Mouse (Mus musculus) cortical plate, adult 2 months (tissue): ENCODE measurements at regions not wholly inside any gene's neighbourhood (a gene's known extent, or its start where the extent isn't known, plus 50 kb on each side); places are given as distances from the start of the nearest gene placed in this dataset.

Experiments used
- H3K27ac ChIP-seq: fragments of 200-500 bp; 2 replicates; pipeline ENCODE4 v1.5.1; 2012; ENCODE audit warnings: low read length, control low read depth, inconsistent platforms; ENCODE audit not compliant: insufficient read depth
- H3K4me1 ChIP-seq: fragments of 200-500 bp; 2 replicates; pipeline ENCODE4 v1.6.1; 2011; ENCODE audit warnings: low read length; ENCODE audit not compliant: control insufficient read depth, insufficient read depth
- H3K4me3 ChIP-seq: fragments of 200-500 bp; 2 replicates; pipeline ENCODE4 v1.5.1; 2011; ENCODE audit warnings: mild to moderate bottlenecking, low read length, control low read depth; ENCODE audit not compliant: insufficient read depth
- CTCF ChIP-seq: fragments of 200-500 bp; IDR thresholded peaks from 2 replicates; pipeline ENCODE4 v1.5.1; 2011; ENCODE audit warnings: mild to moderate bottlenecking, control low read depth, low read length; ENCODE audit not compliant: insufficient read depth; ENCODE audit errors: extremely low read depth
- POLR2A ChIP-seq: fragments of 200-500 bp; IDR thresholded peaks from 2 replicates; pipeline ENCODE4 v1.6.1; 2011; ENCODE audit warnings: mild to moderate bottlenecking, low read length, control low read depth; ENCODE audit not compliant: insufficient read depth; ENCODE audit errors: extremely low read depth

DNA sequence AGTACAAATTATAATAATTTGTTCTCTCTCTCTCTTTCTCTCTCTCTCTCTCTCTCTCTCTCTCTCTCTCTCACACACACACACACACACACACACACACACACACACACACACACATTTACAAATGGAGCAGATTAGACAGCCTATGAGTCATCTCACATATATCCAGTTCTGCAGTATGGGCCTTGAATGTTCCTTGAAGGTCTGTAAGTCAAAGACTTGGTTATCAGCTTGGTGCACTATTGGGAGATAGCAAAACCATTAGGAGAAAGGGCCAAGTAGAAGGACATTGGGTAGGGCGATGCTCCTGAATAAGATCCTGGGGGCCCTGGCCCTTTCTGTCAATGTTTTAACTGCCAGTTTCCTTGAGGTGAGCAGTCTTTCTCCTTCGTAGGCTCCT is 145.1 kb upstream of the Trib2 start:
- TF ChIP-seq CTCF = no peak
- no peak for TF ChIP-seq POLR2A

DNA sequence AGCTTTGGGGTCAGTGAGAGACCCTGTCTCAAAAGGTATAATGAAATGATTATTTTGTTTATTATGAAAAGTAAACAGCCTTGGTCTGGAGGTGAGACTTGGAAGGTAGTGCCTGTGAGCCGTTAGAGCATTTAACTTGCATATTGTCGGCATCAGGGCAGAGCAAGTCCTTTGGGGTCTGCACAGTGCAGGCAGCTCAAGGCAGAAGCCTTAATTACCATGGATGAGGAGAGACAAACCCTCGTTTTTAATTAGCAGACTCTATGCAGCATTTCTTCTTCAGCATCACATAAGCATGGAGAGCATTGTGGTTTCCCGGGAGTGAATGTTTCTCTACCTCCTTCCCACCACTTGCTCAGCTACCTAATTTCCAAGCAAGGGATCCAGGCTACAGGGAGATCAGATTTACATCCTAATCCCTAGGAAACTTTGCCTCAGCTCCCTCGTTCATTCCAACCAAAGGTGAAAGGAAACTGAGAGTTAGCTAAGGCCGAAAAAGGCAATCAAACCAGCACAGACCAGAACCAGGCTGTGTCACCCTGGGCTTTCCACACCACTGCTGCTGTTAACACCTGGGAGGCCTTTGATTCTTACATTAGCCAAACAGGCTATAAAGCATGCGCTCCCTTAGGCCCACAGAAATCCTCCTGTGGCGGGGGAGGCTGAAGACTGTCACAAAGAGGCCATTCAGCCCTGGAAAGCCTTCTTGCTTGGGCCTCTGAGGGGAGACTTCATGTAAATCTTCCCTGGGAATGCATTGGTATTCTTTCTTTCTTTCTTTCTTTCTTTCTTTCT is 120.9 kb upstream of the Trib2 start:
- Histone ChIP-seq H3K27ac (no peak overlapping the region), H3K4me1 (no peaks in the 10 kb centered on the region), H3K4me3 (no peak overlapping the region)
- TF ChIP-seq CTCF (no peak), POLR2A (no peak)

More for the DNA sequence above, 145.1 kb upstream of the Trib2 start:
- H3K4me1 ChIP-seq = no peaks in the 10 kb centered on the region
- no peak overlapping the region for H3K4me3 ChIP-seq
- H3K27ac ChIP-seq = no peak overlapping the region

DNA sequence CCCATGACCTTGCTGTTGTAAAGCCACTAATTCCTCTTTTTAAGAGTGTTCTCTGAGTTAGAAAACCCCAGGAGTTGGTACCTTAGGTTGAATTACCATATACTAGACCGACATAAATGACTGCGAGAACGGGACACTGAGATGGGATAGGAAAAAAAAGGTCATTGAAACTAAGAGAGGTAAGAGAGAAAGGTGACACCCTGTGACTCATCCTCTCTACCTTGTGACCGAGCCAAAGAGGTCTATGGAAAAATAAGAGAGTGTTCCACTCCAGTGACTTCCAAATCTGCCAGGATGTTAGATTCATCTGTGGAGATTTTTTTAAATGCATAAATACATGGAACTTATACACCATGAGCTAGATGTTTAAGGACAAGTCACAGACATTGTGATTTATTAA is 115.3 kb upstream of the Trib2 start:
- no peak overlapping the region for H3K27ac ChIP-seq
- no peak overlapping the region for H3K4me3 ChIP-seq
- TF ChIP-seq CTCF = no peak
- H3K4me1 ChIP-seq = no peaks in the 10 kb centered on the region

DNA sequence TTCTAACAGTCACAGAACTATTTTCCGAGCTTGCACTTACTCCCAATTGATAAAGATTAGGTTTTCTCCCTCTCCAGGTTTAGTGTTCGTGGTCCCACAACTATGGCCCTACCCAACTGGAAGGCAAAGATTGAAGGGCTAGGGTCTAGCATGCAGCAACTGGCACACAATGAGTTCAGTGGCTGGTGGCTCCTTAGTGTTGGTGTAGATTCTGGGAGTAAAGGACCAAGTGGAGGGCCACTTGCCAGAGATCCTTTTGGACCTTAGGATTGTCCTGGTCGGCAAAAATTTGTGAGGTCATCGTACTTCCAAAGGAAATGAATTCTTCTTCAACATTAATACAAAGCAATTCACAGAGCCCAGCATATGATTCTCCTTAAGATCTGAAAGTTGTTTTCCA is 114.8 kb upstream of the Trib2 start:
- no peak for TF ChIP-seq POLR2A
- TF ChIP-seq CTCF = no peak
- Histone ChIP-seq H3K27ac (no peak overlapping the region), H3K4me3 (no peak overlapping the region), H3K4me1 (no peaks in the 10 kb centered on the region)

DNA sequence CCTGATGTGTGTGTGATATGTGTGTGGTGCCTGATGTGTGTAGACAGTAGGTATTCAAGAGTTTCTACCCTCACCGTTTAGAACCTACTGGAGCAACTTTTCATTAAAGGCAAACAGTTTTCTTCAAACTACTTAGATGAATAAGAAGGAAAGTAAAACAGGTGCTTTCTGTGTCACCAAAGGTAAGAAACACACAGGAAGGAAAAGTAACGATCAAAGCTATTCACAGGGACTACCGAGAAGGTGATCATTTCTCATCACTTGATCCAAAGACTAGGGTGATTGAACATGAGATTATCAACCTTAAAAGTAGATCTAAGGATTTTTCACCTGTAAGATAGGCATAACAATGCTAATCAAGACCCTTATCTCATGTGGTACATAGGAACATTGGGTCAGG is 113.4 kb upstream of the Trib2 start:
- TF ChIP-seq CTCF = no peak
- no peak for TF ChIP-seq POLR2A
- no peak overlapping the region for H3K27ac ChIP-seq
- H3K4me1 ChIP-seq = no peaks in the 10 kb centered on the region
- no peak overlapping the region for H3K4me3 ChIP-seq

DNA sequence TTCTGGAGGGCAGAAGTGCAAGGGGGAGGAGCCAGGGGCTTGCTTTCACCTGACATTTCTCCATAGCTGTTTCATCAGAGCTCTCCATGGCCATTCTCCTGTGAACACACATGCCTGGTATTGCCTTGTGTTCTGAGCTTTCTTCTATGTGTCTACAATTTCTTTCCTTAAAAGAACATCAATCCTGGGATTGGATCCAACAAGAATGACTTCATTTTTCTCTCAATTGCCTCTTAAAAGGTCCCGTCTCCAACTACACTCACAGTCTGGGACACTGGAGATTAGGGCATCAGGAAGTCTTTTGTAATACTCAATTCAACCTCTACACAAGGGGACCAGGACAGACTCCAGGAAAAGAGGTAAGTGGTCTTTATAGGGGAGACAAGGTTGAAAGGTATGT is 112.8 kb upstream of the Trib2 start:
- no peak overlapping the region for H3K27ac ChIP-seq
- TF ChIP-seq CTCF (no peak), POLR2A (no peak)
- H3K4me3 ChIP-seq = no peak overlapping the region
- H3K4me1 ChIP-seq = no peaks in the 10 kb centered on the region

DNA sequence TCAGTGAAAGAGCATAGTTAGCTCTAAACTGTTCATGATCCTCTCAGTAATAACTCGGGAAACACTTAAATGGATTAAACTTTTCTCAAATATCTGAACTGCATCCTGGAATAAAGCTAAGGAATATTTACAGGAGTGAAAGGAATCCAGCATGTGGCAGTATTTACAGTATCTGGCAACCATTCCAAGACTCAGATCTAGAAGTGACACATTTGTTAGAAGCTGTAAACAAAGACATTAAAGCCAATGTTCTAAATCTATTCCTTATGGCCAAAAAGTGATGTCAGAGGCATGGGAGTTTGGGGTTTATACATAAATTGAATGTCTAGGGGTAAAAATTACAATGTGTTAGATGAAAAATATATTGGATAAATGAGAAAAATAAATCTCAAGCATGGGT is 101.6 kb upstream of the Trib2 start:
- Histone ChIP-seq H3K4me3 (no peak overlapping the region), H3K27ac (no peak overlapping the region), H3K4me1 (no peaks in the 10 kb centered on the region)
- TF ChIP-seq POLR2A (no peak), CTCF (no peak)

DNA sequence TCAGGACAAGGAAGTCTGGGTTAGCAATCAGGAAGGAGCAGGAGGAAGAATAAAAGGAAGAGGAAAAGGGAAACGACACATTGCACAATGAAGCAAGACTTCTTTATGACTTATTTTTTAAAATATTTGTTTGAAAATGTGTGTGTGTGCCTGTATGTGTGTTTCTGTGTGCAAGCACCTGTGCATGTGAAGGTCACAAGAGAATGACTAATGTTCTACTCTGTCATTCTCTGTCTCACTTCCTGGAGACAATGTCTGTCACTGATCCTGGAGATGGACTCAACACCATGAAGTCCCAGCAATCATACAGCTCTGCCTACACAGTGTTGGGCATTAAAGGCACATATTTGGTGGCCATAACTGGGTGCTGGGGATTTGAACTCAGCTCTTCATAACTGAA is 96.2 kb upstream of the Trib2 start:
- H3K4me1 ChIP-seq = no peaks in the 10 kb centered on the region
- no peak overlapping the region for H3K27ac ChIP-seq
- no peak overlapping the region for H3K4me3 ChIP-seq
- TF ChIP-seq POLR2A = no peak

DNA sequence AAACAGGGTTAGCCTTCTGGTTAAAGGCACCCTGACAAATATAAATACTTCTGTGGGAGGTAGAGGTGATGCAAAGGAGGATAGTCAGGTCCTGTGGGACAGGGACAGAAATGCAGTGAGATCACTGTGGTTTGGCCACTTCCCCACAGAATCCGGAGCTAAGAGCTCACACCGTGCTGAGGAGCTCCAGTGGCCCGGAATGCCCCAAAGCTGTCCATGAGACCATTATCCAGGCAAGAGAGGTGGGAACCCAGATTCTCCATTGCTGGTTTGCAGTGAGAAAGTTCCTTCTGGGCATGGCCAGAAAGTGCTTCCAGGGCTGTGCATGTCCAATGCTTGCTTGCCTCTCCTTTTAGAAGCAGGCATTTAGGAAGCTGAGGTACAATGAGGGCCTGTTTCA is 95.8 kb upstream of the Trib2 start:
- H3K27ac ChIP-seq = no peak overlapping the region
- no peaks in the 10 kb centered on the region for H3K4me1 ChIP-seq
- no peak for TF ChIP-seq POLR2A
- no peak for TF ChIP-seq CTCF
- H3K4me3 ChIP-seq = no peak overlapping the region

DNA sequence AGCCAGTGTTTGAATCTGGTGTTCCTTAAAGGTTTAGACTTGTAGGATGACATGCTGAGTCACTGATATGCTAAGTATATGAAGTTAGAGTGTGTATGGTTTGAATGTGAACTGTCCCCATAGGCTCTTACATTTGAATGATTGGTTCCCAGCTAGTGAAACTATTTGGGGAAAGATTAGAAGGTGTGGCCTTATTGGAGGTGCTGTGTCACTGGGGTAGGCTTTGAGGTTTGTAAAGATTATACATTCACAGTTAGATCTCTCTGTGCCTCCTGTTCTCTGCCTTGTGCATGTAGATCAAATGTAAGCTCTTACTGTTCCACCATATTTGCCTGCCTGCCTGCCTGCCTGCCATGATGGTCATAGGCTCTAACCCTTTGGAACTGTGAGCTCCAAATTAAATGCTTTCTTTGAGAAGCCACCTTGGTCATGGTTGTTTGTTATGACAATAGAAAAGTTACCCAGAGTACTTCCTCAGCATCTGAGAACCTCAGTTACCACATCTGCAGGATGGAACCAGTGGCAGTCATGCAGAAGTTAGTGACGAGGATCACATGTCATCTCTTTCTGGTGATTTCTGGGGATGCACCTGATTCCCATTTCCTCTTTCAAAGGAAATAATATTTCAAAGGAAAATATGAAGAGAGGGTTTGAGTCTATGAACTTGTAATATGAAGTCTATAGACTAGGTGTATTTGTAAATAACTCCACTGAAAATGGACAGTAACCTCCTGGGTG is 94.7 kb upstream of the Trib2 start:
- no peak overlapping the region for H3K27ac ChIP-seq
- no peak for TF ChIP-seq POLR2A
- no peak for TF ChIP-seq CTCF
- no peaks in the 10 kb centered on the region for H3K4me1 ChIP-seq
- H3K4me3 ChIP-seq = no peak overlapping the region
